Mouse (Mus musculus) bone marrow macrophage, adult 2 months (primary cell): ENCODE measurements around the gene Stx1b. TPM values are rescaled to one million over a fixed set of nuclear protein-coding genes. Genes with fewer than 3 reads are reported as not detected.

ENCODE experiments used
- H3K27ac ChIP-seq: 2 replicates; pipeline ENCODE4 v1.5.1; 2012; ENCODE audit warnings: low read depth, low read length; ENCODE audit not compliant: insufficient read depth
- H3K4me1 ChIP-seq: 2 replicates; pipeline ENCODE4 v1.6.1; 2012; ENCODE audit warnings: low read length; ENCODE audit not compliant: control insufficient read depth, insufficient read depth
- H3K4me3 ChIP-seq: 2 replicates; pipeline ENCODE4 v1.5.1; 2012; ENCODE audit warnings: mild to moderate bottlenecking, low read length, moderate library complexity; ENCODE audit not compliant: insufficient read depth
- CTCF ChIP-seq: IDR thresholded peaks from 2 replicates; pipeline ENCODE4 v1.5.1; 2012; ENCODE audit warnings: low read depth, mild to moderate bottlenecking, low read length, moderate library complexity
- POLR2A ChIP-seq: IDR thresholded peaks from 2 replicates; pipeline ENCODE4 v1.6.1; 2012; ENCODE audit warnings: mild to moderate bottlenecking, low read depth, low read length, borderline replicate concordance
- polyA plus RNA-seq: library from polyadenylated mRNA; stranded (reverse); fragments of >200 nt; gene quantifications from 2 replicates; pipeline ENCODE4 v1.2.4, GENCODE M21; 2012; ENCODE audit not compliant: missing spikeins, insufficient read depth, insufficient read length

Stx1b gene
- polyA plus RNA-seq, 1 experiment = not detected

DNA sequence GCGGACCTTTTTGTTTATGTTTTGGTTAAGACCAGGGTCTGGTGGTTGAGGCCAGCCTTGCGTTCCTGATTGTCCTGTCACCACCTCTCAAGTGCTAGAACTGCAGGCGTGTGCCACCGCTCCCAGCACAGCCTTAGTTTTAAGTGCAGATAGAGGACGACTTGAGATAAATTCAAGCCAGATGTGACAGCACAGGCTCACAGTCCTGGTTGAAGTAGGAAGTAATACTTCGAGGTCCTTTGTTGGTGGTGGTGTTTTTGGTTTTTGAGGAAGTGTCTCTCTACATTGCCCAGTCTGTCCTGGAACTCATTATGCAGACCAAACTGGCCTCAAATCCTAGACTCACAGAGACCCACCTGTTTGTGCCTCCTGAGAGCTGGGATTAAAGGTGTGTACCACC, 64.6 kb downstream of the Stx1b start:
- H3K27ac ChIP-seq = peak overlapping the region; percentile 79
- H3K4me1 ChIP-seq = peaks cover 27% of the 10 kb centered on the region
- H3K4me3 ChIP-seq = peak overlapping the region; percentile 3; the same call in 1 of the 2 replicates
- TF ChIP-seq CTCF (no peak), POLR2A (no peak)

Other genes with a start within 250 kb of the Stx1b start
- gene Ccdc189, start 236.0 kb downstream of the Stx1b start, polyA plus RNA-seq = 2.7 and 2.9 TPM in 2 replicates
- 42.3 and 44.5 TPM in 2 replicates for gene Rnf40, start 235.8 kb downstream of the Stx1b start, polyA plus RNA-seq
- 11.2 and 11.4 TPM in 2 replicates for gene Zfp629, start 208.8 kb downstream of the Stx1b start, polyA plus RNA-seq
- 30.4 and 40.0 TPM in 2 replicates for gene Bcl7c, start 115.6 kb downstream of the Stx1b start, polyA plus RNA-seq
- not detected in 2 replicates for gene Ctf1, start 111.8 kb downstream of the Stx1b start, polyA plus RNA-seq
- not detected in 2 replicates for gene Ctf2, start 92.4 kb downstream of the Stx1b start, polyA plus RNA-seq
- 11.9 and 16.5 TPM in 2 replicates for gene Fbxl19, start 80.0 kb downstream of the Stx1b start, polyA plus RNA-seq
- gene Orai3, start 54.7 kb downstream of the Stx1b start, polyA plus RNA-seq = 44.2 and 45.8 TPM in 2 replicates
- 28.2 and 30.1 TPM in 2 replicates for gene Setd1a, start 47.9 kb downstream of the Stx1b start, polyA plus RNA-seq
- gene Gm49388, start 38.9 kb downstream of the Stx1b start, polyA plus RNA-seq = not detected in 2 replicates
- gene Hsd3b7, start 23.9 kb downstream of the Stx1b start, polyA plus RNA-seq = 43.4 and 47.9 TPM in 2 replicates
- 152 and 168 TPM in 2 replicates for gene Stx4a, start 255 bp downstream of the Stx1b start, polyA plus RNA-seq
- gene Zfp646, start 51.7 kb upstream of the Stx1b start, polyA plus RNA-seq = 14.7 and 16.7 TPM in 2 replicates
- gene Zfp668, start 52.3 kb upstream of the Stx1b start, polyA plus RNA-seq = 8.0 and 9.8 TPM in 2 replicates
- gene Prss53, start 66.4 kb upstream of the Stx1b start, polyA plus RNA-seq = 0.86 and 1.0 TPM in 2 replicates
- not detected in 2 replicates for gene Gm21974, start 70.9 kb upstream of the Stx1b start, polyA plus RNA-seq
- gene Vkorc1, start 71.1 kb upstream of the Stx1b start, polyA plus RNA-seq = 93.3 and 116 TPM in 2 replicates
- gene Bckdk, start 79.5 kb upstream of the Stx1b start, polyA plus RNA-seq = 50.9 and 73.8 TPM in 2 replicates
- gene Kat8, start 88.0 kb upstream of the Stx1b start, polyA plus RNA-seq = 23.7 and 29.1 TPM in 2 replicates
- not detected in 2 replicates for gene Prss8, start 105.6 kb upstream of the Stx1b start, polyA plus RNA-seq
- gene Prss36, start 122.2 kb upstream of the Stx1b start, polyA plus RNA-seq = 1.7 and 2.6 TPM in 2 replicates
- 318 and 323 TPM in 2 replicates for gene Fus, start 142.9 kb upstream of the Stx1b start, polyA plus RNA-seq
- 126 and 140 TPM in 2 replicates for gene Pycard, start 169.3 kb upstream of the Stx1b start, polyA plus RNA-seq
- gene Trim72, start 179.4 kb upstream of the Stx1b start, polyA plus RNA-seq = not detected in 2 replicates
- 515 and 564 TPM in 2 replicates for gene Itgam, start 238.1 kb upstream of the Stx1b start, polyA plus RNA-seq
- gene Gm49368, start 238.1 kb upstream of the Stx1b start, polyA plus RNA-seq = 1.7 and 11.3 TPM in 2 replicates